Mouse (Mus musculus) naive thymus-derived CD4-positive, alpha-beta T cell, adult 2 months (primary cell): ENCODE data around the gene Vta1.

ENCODE experiments used
- DNase-seq: peaks from one replicate; pipeline ENCODE4 v3.0.0-alpha.2; 2011; ENCODE audit warnings: low read depth

Gene Vta1

DNA sequence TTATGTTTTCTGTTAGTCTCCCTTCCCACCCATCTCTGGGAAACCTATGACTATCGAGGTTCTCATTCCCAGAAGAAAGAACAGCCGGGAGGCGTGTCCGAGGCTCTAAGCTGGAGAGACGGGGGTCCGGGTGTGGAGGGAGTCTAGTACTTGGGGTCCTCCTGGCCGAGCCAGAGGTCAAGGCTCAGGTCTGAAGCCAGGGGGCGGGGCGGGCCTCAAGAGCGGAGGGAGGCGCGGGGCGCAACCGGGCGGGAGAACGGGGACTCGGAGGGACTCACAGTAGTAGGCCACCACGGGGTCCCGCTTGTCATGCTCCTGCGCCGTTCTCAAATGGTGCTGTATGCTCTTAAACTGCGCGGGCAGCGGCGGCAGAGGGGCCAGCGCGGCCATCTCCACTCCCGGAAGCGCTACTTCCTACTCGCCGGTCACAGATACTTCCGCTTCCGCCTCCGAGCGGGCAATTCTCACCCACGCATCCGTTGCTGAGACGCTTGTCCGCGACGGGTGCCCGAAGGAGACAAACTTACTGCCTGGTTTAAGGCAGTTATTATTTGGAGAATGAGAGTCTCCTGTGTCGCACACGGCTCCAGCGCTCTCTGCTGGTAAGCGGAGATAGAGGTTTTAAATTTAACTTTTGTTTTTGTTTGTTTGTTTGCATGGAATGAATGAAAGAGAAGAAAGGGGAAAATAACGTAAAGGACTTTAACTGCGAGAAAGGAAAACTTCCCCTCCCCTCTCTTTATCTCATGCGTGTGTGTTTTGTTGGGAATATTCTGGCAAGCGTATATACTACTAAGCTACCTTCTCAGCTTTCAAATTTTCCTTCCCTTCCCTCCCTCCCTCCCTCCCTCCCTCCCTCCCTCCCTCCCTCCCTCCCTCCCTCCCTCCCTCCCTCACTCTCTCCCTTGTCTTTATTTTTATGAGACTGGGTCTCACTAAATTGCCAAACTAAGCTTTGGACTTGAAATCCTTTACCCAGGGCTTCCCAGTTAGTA lies at the start of gene Vta1, which contains the start of gene Nmbr:
Gene Vta1 (minus strand): TSS at position 489 of the 995 bp plus-strand sequence.
Gene Nmbr (plus strand): TSS at position 520 of the 995 bp plus-strand sequence.
- DNase-seq: peak; percentile 96

DNA sequence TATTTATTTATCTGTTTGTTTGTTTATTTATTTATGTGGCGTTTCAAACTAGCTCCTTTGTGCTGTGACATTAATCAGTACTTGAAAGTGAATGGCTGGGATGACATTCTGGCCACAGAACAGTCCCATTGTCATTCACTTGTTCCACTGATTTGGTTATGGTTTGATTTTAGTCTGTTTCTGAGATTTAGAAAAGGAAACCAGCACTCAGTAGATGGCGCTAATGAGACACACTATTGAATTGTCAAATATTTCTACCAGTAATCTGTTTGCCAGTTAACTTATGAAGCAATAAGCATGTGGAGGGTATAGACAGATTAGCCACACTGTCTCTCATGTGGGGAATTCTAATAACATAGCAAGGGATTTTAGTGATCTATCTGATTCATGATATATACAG lies 28.9 kb upstream of the Vta1 start:
- DNase-seq: peak; percentile 28

DNA sequence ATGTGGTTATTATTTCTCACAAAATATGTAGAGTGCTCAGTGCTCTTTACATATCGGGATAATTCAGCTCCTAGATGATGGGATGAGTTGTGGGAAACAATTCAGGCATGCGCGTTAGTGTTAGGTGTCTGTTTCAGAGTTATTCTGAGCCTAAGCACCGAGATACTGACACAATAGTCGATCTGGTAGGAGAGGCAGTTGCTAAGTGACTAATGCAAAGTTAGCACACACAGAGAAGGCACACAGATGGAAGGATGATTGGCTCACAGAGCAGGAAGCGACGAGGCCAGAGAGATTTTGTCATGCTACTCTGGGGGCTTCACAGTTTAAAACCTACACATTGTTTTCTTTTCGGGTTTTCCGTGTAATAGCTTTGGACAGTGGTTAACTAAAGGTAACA lies 20.3 kb upstream of the Vta1 start:
- no peak for DNase-seq

DNA sequence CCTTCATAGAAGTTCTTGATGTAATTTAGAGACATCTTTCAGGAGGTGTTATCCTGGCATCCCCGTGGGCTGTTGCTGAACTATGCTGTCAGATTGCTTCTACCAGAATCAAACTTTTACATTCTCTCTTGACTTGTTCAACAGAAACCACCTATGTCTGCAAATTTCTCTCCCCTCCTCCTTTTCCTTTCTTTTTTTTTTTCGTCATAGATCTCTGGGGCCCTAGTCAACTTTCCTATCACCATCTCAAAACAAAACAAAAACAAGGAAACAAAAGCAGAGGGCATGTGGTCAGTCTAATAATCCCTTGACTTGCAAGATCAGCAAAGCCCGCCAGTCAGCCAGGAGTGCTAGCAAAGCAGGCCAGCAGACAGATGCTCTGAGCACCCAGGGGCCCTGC lies 12.8 kb upstream of the Vta1 start, which contains the start of gene Gje1:
Gene Gje1 (minus strand): TSS at position 101 of the 400 bp plus-strand sequence.
- no peak for DNase-seq

DNA sequence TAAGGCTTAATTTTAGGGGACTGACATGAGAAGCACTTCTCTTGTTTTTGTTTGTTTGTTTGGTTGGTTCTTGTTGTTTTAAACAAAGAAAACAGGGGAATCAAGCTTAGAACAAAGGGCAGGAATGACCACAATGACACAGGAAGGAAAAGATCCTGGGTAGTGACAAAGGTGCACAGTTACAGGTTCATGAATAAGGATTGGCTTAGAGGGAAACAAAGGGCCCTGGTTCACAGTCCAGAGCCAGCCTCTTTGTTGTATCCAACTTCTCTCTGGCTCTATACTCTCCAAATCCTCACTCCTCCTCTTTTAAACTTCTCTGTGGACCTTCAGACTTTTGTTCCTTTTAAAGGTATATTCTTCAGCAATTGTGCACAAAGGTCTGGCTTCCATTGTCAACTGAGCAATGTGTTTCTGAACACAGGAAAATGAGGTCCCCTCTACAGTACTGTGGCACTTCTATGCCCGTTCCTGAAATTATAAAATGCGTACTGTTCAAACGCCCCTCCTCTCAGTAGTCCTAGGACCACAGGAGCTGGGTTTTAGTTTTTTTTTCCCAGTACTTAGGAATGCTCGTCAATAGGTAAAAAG lies 1.4 kb downstream of the Vta1 start:
- no peak for DNase-seq

DNA sequence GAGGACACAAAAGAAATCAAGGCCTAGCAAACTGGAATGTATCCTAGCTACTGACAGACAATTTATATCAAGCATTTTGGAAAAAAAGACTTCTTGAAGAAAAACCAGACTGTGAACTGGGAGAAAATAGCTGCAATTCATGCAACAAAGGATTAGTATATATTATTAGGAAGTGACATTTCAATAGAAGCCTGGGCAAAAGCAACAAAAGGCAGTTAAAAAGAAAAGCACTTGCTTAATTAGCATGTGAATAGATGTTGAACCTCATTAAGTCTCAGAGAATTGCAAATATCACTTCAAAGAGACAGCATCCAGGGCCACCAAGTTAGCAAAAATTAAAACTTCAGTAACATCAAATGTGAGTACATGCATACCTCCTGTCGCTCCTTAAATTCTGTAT lies 2.1 kb downstream of the Vta1 start:
- DNase-seq: no peak

DNA sequence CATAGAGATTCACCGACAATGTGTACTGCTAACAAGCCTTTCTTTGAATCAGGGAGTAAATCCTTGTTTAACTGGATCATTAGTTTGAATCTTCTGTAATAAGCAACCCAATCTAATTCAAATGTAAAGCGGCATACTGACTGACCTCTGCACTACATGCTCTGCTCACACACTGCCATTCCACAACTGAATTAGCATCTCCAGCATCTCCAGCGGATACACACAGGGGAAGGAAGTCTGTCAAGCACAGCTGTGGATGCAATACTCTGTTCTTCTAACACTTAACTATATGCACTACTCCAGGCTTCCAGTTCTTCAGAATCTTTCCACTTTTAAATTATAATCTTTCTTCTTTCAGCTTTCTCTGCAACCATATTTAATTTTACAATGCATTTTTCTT lies 15.0 kb downstream of the Vta1 start:
- no peak for DNase-seq

DNA sequence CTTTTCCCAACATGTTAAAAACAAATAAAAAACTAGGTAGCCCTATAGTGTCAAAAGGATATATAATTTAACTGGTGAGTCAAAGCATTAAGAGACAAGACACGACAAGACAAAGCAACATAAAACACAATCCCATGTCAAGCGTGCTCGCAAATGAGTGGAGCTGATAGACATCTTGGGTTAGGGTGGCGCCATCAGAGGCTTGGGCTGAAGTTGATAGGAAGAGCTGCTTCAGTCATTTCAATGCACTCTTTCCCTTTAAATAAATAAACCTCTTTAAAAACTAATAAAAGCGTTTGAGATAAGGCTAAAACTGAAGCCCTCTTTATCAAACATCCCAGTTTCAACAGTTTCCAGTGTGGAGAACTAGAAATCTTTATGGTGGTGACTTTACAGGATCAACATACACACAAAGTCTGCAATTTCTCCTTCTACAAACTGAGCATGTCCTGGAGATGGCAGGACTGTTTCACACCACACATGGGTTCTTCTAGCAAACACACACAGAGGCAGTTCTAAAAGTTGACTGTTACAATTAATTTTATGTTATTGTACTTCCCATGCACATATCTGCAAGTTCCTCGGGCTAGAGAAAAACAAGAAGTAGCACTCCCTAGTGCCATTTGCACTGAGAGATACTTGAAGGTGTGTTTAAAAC lies 16.4 kb downstream of the Vta1 start:
- DNase-seq: no peak

DNA sequence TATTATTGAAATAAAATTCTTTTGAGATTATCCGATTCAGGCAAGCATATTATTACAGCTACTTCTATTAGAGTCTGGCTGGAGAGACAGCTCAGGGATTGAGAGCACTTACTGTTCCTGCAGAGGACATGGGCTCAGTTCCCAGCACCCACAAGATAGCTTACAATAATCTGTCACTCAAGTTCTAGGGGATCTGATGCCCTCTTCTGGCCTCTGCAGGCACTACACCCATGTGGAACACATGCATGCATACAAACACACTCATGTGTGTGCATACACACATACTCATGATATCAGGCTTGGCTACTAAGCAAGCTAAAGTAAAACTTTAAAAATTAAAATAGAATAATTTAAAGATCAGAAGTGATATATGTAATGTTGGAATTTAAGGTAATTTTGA lies 19.7 kb downstream of the Vta1 start:
- peak; percentile 10 for DNase-seq

DNA sequence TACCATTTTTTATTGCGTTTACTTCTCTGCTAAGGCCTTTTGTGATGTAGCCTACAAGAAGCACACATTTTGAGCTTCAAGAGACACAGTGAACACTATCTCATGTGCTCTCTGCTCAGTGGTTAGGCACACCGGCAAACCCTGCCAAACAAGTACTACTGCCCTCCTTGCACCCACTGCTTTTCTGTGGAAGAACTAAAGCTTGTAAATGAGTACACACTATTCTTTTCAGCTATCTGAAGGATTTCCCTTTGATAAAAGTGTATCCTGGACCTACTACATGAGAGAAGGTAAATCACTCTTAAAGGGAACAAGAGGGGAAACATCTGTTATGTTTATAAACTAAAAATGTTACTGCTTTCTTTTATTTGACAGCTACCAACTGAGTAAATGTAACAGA lies 39.2 kb downstream of the Vta1 start:
- DNase-seq: no peak

DNA sequence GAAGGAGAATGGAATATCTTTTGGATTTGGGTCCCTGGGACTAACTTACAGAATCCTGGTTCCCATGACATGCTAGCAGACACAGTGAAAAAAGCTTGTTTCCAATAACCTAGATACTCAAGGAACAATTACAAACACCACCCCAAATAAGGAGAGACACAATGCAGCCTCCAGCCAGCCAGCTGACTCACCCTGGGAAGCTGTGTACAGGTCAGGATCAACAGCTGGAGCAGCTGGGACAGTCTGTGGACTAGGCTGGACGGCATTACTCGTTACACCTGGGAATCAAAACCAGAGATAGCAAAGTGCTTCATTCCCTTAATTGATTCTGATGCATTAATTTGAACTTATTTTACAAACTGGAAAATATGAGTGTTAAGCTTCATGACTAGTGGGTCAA lies 44.5 kb downstream of the Vta1 start:
- DNase-seq: no peak

DNA sequence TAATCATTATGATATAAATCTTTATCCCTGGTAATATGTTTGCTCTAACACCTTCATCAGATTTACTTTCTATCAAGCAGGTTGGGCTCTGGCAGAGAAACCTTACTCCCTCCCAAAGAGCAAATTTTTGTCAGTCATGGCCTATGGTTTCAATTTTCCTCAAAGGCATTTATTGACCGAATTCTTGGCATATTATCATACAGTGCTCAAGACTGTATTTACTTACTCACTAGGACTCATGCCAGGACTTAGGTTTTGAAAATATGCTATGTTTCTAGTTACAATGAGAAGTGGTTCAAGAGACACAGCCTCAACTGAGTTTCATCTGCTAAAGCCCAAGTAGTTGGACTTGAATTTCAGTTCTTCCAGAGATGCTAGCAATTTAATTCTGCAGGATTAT lies 65.7 kb downstream of the Vta1 start:
- no peak for DNase-seq

DNA sequence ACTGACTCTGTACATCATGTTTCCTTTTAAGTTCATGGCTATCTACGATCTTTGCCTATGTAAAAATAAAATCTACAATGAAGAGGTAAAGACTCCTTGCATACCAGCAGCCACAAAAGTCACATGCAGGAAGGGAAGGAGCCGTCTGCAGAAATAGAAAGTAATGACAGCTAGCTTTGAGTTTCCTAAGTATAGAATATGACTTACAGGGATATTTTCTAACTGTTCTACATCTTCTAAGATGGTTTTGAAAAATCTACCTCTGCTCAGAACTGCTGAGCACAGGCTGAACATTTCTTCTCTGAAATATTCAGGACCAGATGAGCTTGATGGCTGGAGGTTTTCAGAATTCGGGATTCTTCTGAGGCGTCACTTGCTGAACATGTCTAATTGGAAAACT lies 66.3 kb downstream of the Vta1 start:
- DNase-seq: no peak

DNA sequence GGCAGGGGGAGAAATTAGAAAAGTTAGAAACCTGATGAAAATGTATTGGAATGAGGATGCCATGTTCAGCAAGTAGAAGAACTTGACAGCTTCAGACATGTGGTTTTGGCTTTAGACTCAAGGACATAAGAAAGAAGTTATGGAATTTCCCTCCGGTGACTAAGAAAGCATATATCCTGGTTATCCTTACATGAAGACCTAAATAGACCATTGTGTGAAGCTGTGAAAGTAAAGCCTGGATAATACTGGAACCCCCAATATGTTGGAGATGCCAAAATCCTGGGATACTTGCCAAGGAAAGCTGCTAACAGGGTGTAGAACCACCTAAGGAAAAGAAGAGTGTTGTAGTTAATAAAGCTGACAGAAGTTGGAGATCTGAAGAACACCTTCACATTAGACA lies 79.7 kb downstream of the Vta1 start:
- no peak for DNase-seq

DNA sequence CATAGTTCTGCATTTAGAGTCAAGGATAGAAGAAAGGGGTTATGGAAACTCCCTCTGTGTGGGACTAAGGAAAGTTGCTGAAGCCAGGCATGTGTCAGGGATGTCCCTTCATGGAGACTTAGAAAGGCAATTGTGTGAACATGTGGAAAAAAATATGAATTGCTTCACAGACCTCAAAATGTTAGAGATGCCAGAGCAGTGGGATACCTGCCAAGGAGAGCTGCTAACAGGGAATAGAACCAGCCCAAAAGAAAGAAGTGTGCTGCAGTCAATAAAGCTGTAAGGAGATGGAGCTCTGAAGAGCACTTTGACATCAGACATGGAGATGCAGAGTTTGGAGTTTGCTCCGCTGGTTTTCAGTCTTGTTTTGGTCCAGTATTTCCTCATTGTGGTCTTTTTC lies 86.2 kb downstream of the Vta1 start:
- DNase-seq: no peak

DNA sequence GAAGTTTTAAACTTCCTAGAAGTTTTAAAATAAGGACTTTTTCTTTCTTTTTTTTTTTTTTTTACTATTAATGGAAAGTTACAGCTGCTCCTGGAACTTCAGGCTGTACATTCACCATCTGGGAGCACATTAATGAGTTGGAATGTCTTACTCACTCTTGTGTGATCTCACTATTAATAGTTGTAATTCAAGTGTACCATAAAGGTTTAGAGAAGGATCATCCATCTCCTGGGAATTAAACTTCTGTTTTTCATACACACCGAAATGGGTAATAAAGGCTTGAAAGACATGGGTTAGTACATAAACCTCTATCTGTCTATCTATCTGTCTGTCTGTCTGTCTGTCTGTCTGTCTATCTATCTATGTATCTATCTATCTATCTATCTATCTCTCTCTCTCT lies 87.1 kb downstream of the Vta1 start:
- no peak for DNase-seq

DNA sequence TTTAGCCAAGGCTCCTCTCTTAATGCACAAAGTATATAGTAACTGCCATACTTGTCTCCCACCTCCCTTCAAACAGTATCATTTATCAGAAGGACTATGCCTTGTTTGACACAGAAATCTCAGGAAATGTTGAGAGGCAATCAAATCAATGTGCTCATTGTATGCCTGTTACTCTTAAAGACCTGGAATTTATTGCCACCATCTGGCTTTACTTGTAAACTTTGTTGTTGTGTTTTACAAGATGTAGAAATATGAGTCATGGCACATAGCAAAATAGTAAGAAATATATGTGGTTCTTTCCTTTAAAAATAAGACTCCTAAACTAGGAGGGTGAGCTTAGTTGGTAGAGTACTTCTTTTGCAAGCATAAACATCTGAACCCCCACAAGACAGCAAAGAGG lies 89.9 kb downstream of the Vta1 start:
- DNase-seq: no peak

DNA sequence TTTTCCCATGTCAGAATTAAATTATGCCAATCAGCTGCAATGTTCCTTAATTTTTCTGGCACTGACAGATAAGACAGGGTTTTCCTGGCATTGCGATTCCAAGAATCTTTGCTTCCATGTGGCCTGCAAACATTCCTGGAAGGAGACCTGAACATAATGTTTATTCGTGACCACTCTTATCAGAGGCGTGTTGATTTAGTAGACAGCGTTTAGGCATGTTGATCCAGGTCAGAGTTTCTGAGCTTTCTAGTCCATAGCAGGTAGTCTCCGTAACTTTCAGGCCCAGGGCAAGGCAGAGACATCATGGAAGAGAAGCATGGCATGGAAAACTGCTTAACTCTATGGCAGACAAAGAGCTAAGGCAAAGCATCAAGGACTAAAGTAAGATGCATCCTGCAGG lies 97.8 kb downstream of the Vta1 start:
- DNase-seq: no peak
